Mouse (Mus musculus) CH12.LX (cell line): ENCODE data around the gene Ager. TPM values are rescaled to one million over a fixed set of nuclear protein-coding genes. Genes with fewer than 3 reads are reported as not detected.

Experiments
- DNase-seq: peaks from one replicate; pipeline ENCODE4 v3.0.0-alpha.2; 2013; ENCODE audit errors: extremely low read depth
- H3K27ac ChIP-seq: 2 replicates; pipeline ENCODE4 v1.5.1; 2012; ENCODE audit warnings: low read depth, mild to moderate bottlenecking, control low read depth, moderate library complexity; ENCODE audit not compliant: insufficient read depth
- H3K27me3 ChIP-seq: replicated peaks from 2 replicates; pipeline ENCODE3; 2012; ENCODE audit warnings: inconsistent platforms
- H3K36me3 ChIP-seq, 2 experiments: replicated peaks in 1 of 2; 2 replicates each; pipeline versions ENCODE3 to v1.6.1; 2012; ENCODE audit warnings: inconsistent platforms in 1 of 2, low read length in 1 of 2, mild to moderate bottlenecking in 1 of 2, mixed read lengths in 1 of 2, moderate library complexity in 1 of 2; ENCODE audit not compliant: control insufficient read depth in 1 of 2, insufficient read depth in 1 of 2
- H3K4me1 ChIP-seq, 2 experiments: 2 replicates each; pipeline ENCODE4 v1.6.1; 2012; ENCODE audit warnings: inconsistent platforms in 1 of 2, moderate library complexity in 1 of 2; ENCODE audit not compliant: insufficient read depth in 2 of 2, control insufficient read depth in 1 of 2
- H3K4me2 ChIP-seq: 2 replicates; pipeline ENCODE4 v1.6.1; 2012; ENCODE audit warnings: low read depth, mild to moderate bottlenecking, control low read depth; ENCODE audit not compliant: poor library complexity, insufficient read depth, severe bottlenecking
- H3K4me3 ChIP-seq, 3 experiments: fragments of 150-350 bp in 1 of 3; sonication (generic) in 1 of 3; replicated peaks in 1 of 3; 2 replicates each; pipeline versions ENCODE3 to v1.5.1; 2011 to 2012; ENCODE audit warnings: low read depth in 2 of 3, low read length in 2 of 3, mild to moderate bottlenecking in 2 of 3, moderate library complexity in 2 of 3, control low read depth in 1 of 3, improper control_type of control experiment in 1 of 3, inconsistent platforms in 1 of 3, mixed read lengths in 1 of 3; ENCODE audit not compliant: poor library complexity in 1 of 3
- H3K79me2 ChIP-seq: replicated peaks from 2 replicates; pipeline ENCODE4 v1.6.1; 2012; ENCODE audit warnings: mild to moderate bottlenecking, moderate library complexity; ENCODE audit not compliant: control insufficient read depth, poor library complexity, insufficient read depth, severe bottlenecking; ENCODE audit errors: extremely low read depth
- H3K9ac ChIP-seq: 2 replicates; pipeline ENCODE4 v1.6.1; 2012; ENCODE audit warnings: low read depth, mild to moderate bottlenecking, control low read depth, moderate library complexity; ENCODE audit not compliant: insufficient read depth
- H3K9me3 ChIP-seq: replicated peaks from 2 replicates; pipeline ENCODE3; 2012; ENCODE audit warnings: low read length, inconsistent platforms, mixed read lengths
- CTCF ChIP-seq, 2 experiments: IDR thresholded peaks in 1 of 2; conservative IDR thresholded peaks in 1 of 2; 2 replicates each; pipeline ENCODE4 v1.5.1; 2011 to 2012; ENCODE audit warnings: low read depth in 2 of 2, low read length in 2 of 2, improper control_type of control experiment in 1 of 2, inconsistent platforms in 1 of 2, mild to moderate bottlenecking in 1 of 2, moderate library complexity in 1 of 2
- ELF1 ChIP-seq: IDR thresholded peaks from 2 replicates; pipeline ENCODE4 v1.6.1; 2014; ENCODE audit warnings: low read depth, mild to moderate bottlenecking, inconsistent platforms, low read length, improper control_type of control experiment
- JUN ChIP-seq: IDR thresholded peaks from 2 replicates; pipeline ENCODE4 v1.6.1; 2011; ENCODE audit warnings: low read depth, mild to moderate bottlenecking, low read length, improper control_type of control experiment, moderate library complexity; ENCODE audit not compliant: insufficient read depth
- MAFK ChIP-seq: IDR thresholded peaks from 2 replicates; pipeline ENCODE4 v1.6.1; 2011; ENCODE audit warnings: low read length, improper control_type of control experiment; ENCODE audit not compliant: insufficient replicate concordance
- MAX ChIP-seq: IDR thresholded peaks from 2 replicates; pipeline ENCODE4 v1.6.1; 2011; ENCODE audit warnings: low read length, improper control_type of control experiment
- MEF2A ChIP-seq: IDR thresholded peaks from 2 replicates; pipeline ENCODE4 v1.6.1; 2014; ENCODE audit warnings: low read depth, mild to moderate bottlenecking, inconsistent platforms, low read length, improper control_type of control experiment, borderline replicate concordance
- NELFE ChIP-seq: IDR thresholded peaks from 2 replicates; pipeline ENCODE4 v1.6.1; 2011; ENCODE audit warnings: low read depth, low read length, improper control_type of control experiment
- NRF1 ChIP-seq: IDR thresholded peaks from 2 replicates; pipeline ENCODE4 v1.6.1; 2014; ENCODE audit warnings: low read depth, mild to moderate bottlenecking, inconsistent platforms, low read length, improper control_type of control experiment, moderate library complexity
- PAX5 ChIP-seq: IDR thresholded peaks from 2 replicates; pipeline ENCODE4 v1.6.1; 2012; ENCODE audit warnings: low read length, inconsistent platforms, mixed read lengths
- POLR2A ChIP-seq: IDR thresholded peaks from 2 replicates; pipeline ENCODE4 v1.6.1; 2011; ENCODE audit warnings: low read depth, mild to moderate bottlenecking, improper control_type of control experiment, low read length
- POLR2AphosphoS2 ChIP-seq: IDR thresholded peaks from 2 replicates; pipeline ENCODE4 v1.6.1; 2011; ENCODE audit warnings: low read depth, low read length, improper control_type of control experiment
- RCOR1 ChIP-seq: conservative IDR thresholded peaks from 2 replicates; pipeline ENCODE4 v1.6.1; 2012; ENCODE audit warnings: low read depth, mild to moderate bottlenecking, inconsistent platforms, low read length, improper control_type of control experiment
- SMC3 ChIP-seq: IDR thresholded peaks from 2 replicates; pipeline ENCODE4 v1.6.1; 2011; ENCODE audit warnings: low read depth, low read length, improper control_type of control experiment
- UBTF ChIP-seq: IDR thresholded peaks from 2 replicates; pipeline ENCODE4 v1.6.1; 2012; ENCODE audit warnings: low read depth, mild to moderate bottlenecking, inconsistent platforms, low read length, improper control_type of control experiment, moderate library complexity
- USF1 ChIP-seq: IDR thresholded peaks from 2 replicates; pipeline ENCODE4 v1.6.1; 2014; ENCODE audit warnings: low read depth, mild to moderate bottlenecking, inconsistent platforms, low read length, improper control_type of control experiment
- USF2 ChIP-seq: conservative IDR thresholded peaks from 2 replicates; pipeline ENCODE4 v1.6.1; 2011; ENCODE audit warnings: low read depth, low read length, improper control_type of control experiment
- ZC3H11A ChIP-seq: IDR thresholded peaks from 2 replicates; pipeline ENCODE4 v1.6.1; 2012; ENCODE audit warnings: low read depth, mild to moderate bottlenecking, inconsistent platforms, low read length, improper control_type of control experiment
- dilution Hi-C: fragments of 300-500 bp; cut with MboI; formaldehyde crosslinking; loops from 2 replicates; pipeline ENCODE4 v1.14.3; 2020; ENCODE audit warnings: low sequenced_read_pairs; ENCODE audit not compliant: extremely low pct_unique_long_range_greater_than_20kb, extremely low pct_ligation_motif_present
- in situ Hi-C: fragments of 300-500 bp; cut with MboI; formaldehyde crosslinking; loops from 3 replicates; pipeline ENCODE4 v1.14.3; 2019; ENCODE audit warnings: low sequenced_read_pairs, low pct_ligation_motif_present, low pct_unique_long_range_greater_than_20kb, mixed read lengths
- polyA plus RNA-seq: library from polyadenylated mRNA; unstranded; fragments of >175 nt; gene quantifications from 2 replicates; pipeline ENCODE4 v1.2.1, GENCODE M21; 2012; ENCODE audit warnings: low read depth; ENCODE audit not compliant: insufficient read length
- total RNA-seq, 2 experiments: library from RNA; depleted of rRNA; stranded (reverse); fragments of 300-350 nt in 1 of 2; fragments of >200 nt in 1 of 2; gene quantifications; 2 replicates each; pipeline ENCODE4 v1.2.3; 2012 to 2014

The Ager gene
- total and polyA plus RNA-seq, 3 experiments: 0.55 to 3.5 (median 0.81) TPM

- H3K9ac ChIP-seq: no peak overlapping the region
- H3K36me3 ChIP-seq: peaks cover 0 to 4% of the 10 kb centered on the region in 2 experiments
- no peak overlapping the region for H3K27ac ChIP-seq
- H3K9me3 ChIP-seq: peaks cover 9% of the 10 kb centered on the region
- H3K4me1 ChIP-seq: peaks cover 0 to 22% of the 10 kb centered on the region in 2 experiments; a peak in 3 of 4 replicates
- dilution Hi-C loops: no loop called here
- no peak overlapping the region for H3K4me3 ChIP-seq
- no peak overlapping the region for H3K4me2 ChIP-seq
- TF ChIP-seq MEF2A (no peak), POLR2AphosphoS2 (no peak)
- DNase-seq: no peak
- in situ Hi-C loops: no loop called here
- H3K79me2 ChIP-seq: no peaks in the 10 kb centered on the region; the same call in 1 of the 2 replicates
- peaks cover 75% of the 10 kb centered on the region for H3K27me3 ChIP-seq
These were observed 43.3 kb downstream of the Ager start for GRCm38 (mm10) chr17:34640778-34641601.

GRCm38 (mm10) chr17:34641945-34642344 is 44.3 kb downstream of the Ager start:
- TF ChIP-seq CTCF (conservative IDR thresholded peaks at IDR 0.05 in 1 of 2, IDR thresholded peaks at IDR 0.05 in 1 of 2; ENCODE audit: low read depth in 2 of 2, low read length in 2 of 2): no peak
- no peak for TF ChIP-seq JUN
- no peak for TF ChIP-seq USF2
- no peak for TF ChIP-seq PAX5
- no peak for TF ChIP-seq UBTF
- TF ChIP-seq POLR2A: no peak
- TF ChIP-seq SMC3: no peak
- no peak for TF ChIP-seq NELFE
- TF ChIP-seq MAX: no peak
- no peak for TF ChIP-seq MEF2A
- TF ChIP-seq ZC3H11A: no peak
- no peak for TF ChIP-seq ELF1
- TF ChIP-seq MAFK: no peak
- TF ChIP-seq RCOR1: no peak
- no peak for TF ChIP-seq USF1
- no peak for TF ChIP-seq NRF1
- Histone ChIP-seq H3K36me3 (peaks cover 0 to 9% of the 10 kb centered on the region in 2 experiments), H3K9ac (no peak overlapping the region), H3K4me3 (no peak overlapping the region), H3K27me3 (peaks cover 66% of the 10 kb centered on the region), H3K27ac (no peak overlapping the region), H3K4me1 (peaks cover 0 to 29% of the 10 kb centered on the region in 2 experiments; a peak in 3 of 4 replicates), H3K4me2 (no peak overlapping the region), H3K79me2 (no peaks in the 10 kb centered on the region; the same call in 1 of the 2 replicates), H3K9me3 (peaks cover 9% of the 10 kb centered on the region)
- DNase-seq: no peak
- dilution Hi-C loops (no loop called here), in situ Hi-C loops (no loop called here)
